16 mouse cellular contexts compared by ENCODE assay signal in genomic region chr13:63668576-63668975, GRCm38 (mm10).
DNase-seq lines count a peak whose midpoint lies in the region; ATAC-seq and TF ChIP-seq lines count a peak whose summit lies in the region.
"Had no signal": no experiment of that assay in that cellular context is flagged by ENCODE, and none has a peak within 500 bp of the region (broad histone marks: within the 10 kb centered on the region; RNA-seq: fewer than 3 reads in every experiment).

No protein-coding gene starts in this region.

- no peak overlapping the region for H3K4me3 ChIP-seq in lung, embryonic 16.5 days (ENCODE audit: low read length)
- H3K4me3 ChIP-seq in E14TG2a.4 (replicated peaks; ENCODE audit: low read length) = peak overlapping the region; percentile 46; the same call in 1 of the 2 replicates
- H3K4me3 ChIP-seq in limb, embryonic 14.5 days (replicated peaks; ENCODE audit: low read length) = no peak overlapping the region
- H3K4me3 ChIP-seq: liver, embryonic 13.5 days; megakaryocyte, embryonic 14.5 days; neural tube, embryonic 12.5 days had no signal

- DNase-seq in lung, postnatal 25 days (ENCODE audit: low spot score) = no peak
- DNase-seq in ES-CJ7 (ENCODE audit: low read depth, low spot score) = peak; percentile 9
- no peak for DNase-seq in limb, embryonic 14.5 days (ENCODE audit: low spot score)
- DNase-seq in frontal cortex, postnatal 25 days (ENCODE audit: low spot score in 2 of 2) = no peak
- DNase-seq: gastrocnemius, postnatal 10 days; heart, postnatal 36 days; liver, embryonic 13.5 days; thymus, postnatal 14 days had no signal

- no peaks in the 10 kb centered on the region for H3K9me3 ChIP-seq in lung, embryonic 16.5 days (ENCODE audit: control insufficient read depth, low read length)
- H3K9me3 ChIP-seq in E14TG2a.4 (ENCODE audit: low read length) = no peaks in the 10 kb centered on the region
- no peaks in the 10 kb centered on the region for H3K9me3 ChIP-seq in limb, embryonic 14.5 days (ENCODE audit: control insufficient read depth, low read length)
- H3K9me3 ChIP-seq: liver, embryonic 13.5 days; megakaryocyte, embryonic 14.5 days; neural tube, embryonic 12.5 days had no signal

- H3K4me2 ChIP-seq in lung, embryonic 16.5 days (ENCODE audit: low read depth, low read length) = no peak overlapping the region
- H3K4me2 ChIP-seq in limb, embryonic 14.5 days (replicated peaks; ENCODE audit: low read depth, low read length, severe bottlenecking) = no peak overlapping the region
- H3K4me2 ChIP-seq: liver, embryonic 13.5 days; neural tube, embryonic 12.5 days had no signal

- no peaks in the 10 kb centered on the region for H3K27me3 ChIP-seq in lung, embryonic 16.5 days (ENCODE audit: control insufficient read depth, insufficient read depth, low read depth, low read length)
- peaks cover 50% of the 10 kb centered on the region for H3K27me3 ChIP-seq in E14TG2a.4 (ENCODE audit: insufficient read depth, low read length)
- no peaks in the 10 kb centered on the region for H3K27me3 ChIP-seq in limb, embryonic 14.5 days (ENCODE audit: control insufficient read depth, insufficient read depth, low read length)
- H3K27me3 ChIP-seq: liver, embryonic 13.5 days; neural tube, embryonic 12.5 days had no signal

- no peak overlapping the region for H3K9ac ChIP-seq in lung, embryonic 16.5 days (ENCODE audit: low read length)
- 0 out of 2 replicates have a peak overlapping the region, but pooled peaks have one; percentile 21 for H3K9ac ChIP-seq in limb, embryonic 14.5 days (ENCODE audit: low read depth, low read length, severe bottlenecking)
- H3K9ac ChIP-seq: liver, embryonic 13.5 days; neural tube, embryonic 12.5 days had no signal

- no peak for TF ChIP-seq CTCF in E14TG2a.4 (conservative IDR thresholded peaks at IDR 0.05; ENCODE audit: low read length)

- no peak for TF ChIP-seq POLR2A in limb, embryonic 14.5 days (IDR thresholded peaks at IDR 0.05; ENCODE audit: borderline replicate concordance, extremely low read depth, insufficient read depth, insufficient read length)

- 22% methylated on average over 4 of the region's 4 CpGs for WGBS in lung, embryonic 16.5 days
- WGBS in limb, embryonic 14.5 days = 21% methylated on average over 4 of the region's 4 CpGs

- no peaks in the 10 kb centered on the region for H3K36me3 ChIP-seq in lung, embryonic 16.5 days (ENCODE audit: control insufficient read depth, insufficient read depth, low read length)
- H3K36me3 ChIP-seq in E14TG2a.4 (ENCODE audit: insufficient read depth, low read length) = no peaks in the 10 kb centered on the region
- no peaks in the 10 kb centered on the region for H3K36me3 ChIP-seq in limb, embryonic 14.5 days (ENCODE audit: control insufficient read depth, insufficient read depth, low read length)
- H3K36me3 ChIP-seq: liver, embryonic 13.5 days; neural tube, embryonic 12.5 days had no signal

- H3K27ac ChIP-seq in lung, embryonic 16.5 days (ENCODE audit: low read length) = no peak overlapping the region
- H3K27ac ChIP-seq in limb, embryonic 14.5 days (replicated peaks; ENCODE audit: low read depth, low read length) = no peak overlapping the region
- H3K27ac ChIP-seq: liver, embryonic 13.5 days; neural tube, embryonic 12.5 days had no signal

- ATAC-seq in lung, embryonic 16.5 days (ENCODE audit: low read depth) = peak; percentile 49; the same call in 1 of the 2 replicates
- ATAC-seq in limb, embryonic 14.5 days (ENCODE audit: low FRiP score, low read depth) = no peak
- ATAC-seq in monocyte, adult 5-6 weeks (replicated peaks; ENCODE audit: insufficient number of reproducible peaks, low FRiP score, low TSS enrichment, poor library complexity, severe bottlenecking) = no peak
- ATAC-seq: CD4-positive, CD25-positive, alpha-beta regulatory T cell, adult 4 months; forebrain, embryonic 16.5 days; inflammation-experienced regulatory T-cells, adult 6 months had no signal

- peaks cover 11% of the 10 kb centered on the region for H3K4me1 ChIP-seq in lung, embryonic 16.5 days (replicated peaks; ENCODE audit: control insufficient read depth, insufficient read depth, low read length)
- H3K4me1 ChIP-seq in E14TG2a.4 (replicated peaks; ENCODE audit: low read depth, low read length) = peaks cover 42% of the 10 kb centered on the region
- H3K4me1 ChIP-seq in limb, embryonic 14.5 days (ENCODE audit: control insufficient read depth, insufficient read depth, low read length) = peaks cover 8% of the 10 kb centered on the region
- H3K4me1 ChIP-seq: liver, embryonic 13.5 days; megakaryocyte, embryonic 14.5 days had no signal
